Mouse (Mus musculus) thymus, adult 18-20 months (tissue): ENCODE measurements around the gene Cyp24a1.

ENCODE experiments used
- DNase-seq, 2 experiments: peaks; one replicate each; pipeline ENCODE4 v3.0.0; 2022; ENCODE audit warnings: mixed read lengths in 2 of 2

Gene Cyp24a1

GRCm38 (mm10) chr2:170497091-170497566 lies at the start of gene Cyp24a1:
Gene Cyp24a1, minus strand, starts transcription at chr2:170497145.
- DNase-seq = no peak

GRCm38 (mm10) chr2:170545745-170546144 lies 48.8 kb upstream of the Cyp24a1 start:
- DNase-seq = no peak

- DNase-seq = no peak
Observed at GRCm38 (mm10) chr2:170544950-170545349, 48.0 kb upstream of the Cyp24a1 start.

GRCm38 (mm10) chr2:170544159-170544558 lies 47.2 kb upstream of the Cyp24a1 start:
- no peak for DNase-seq

- no peak for DNase-seq
Observed at GRCm38 (mm10) chr2:170543625-170544024, 46.7 kb upstream of the Cyp24a1 start.

- no peak for DNase-seq
Observed at GRCm38 (mm10) chr2:170539211-170539610, 42.3 kb upstream of the Cyp24a1 start.

- no peak for DNase-seq
Observed at GRCm38 (mm10) chr2:170535841-170536240, 38.9 kb upstream of the Cyp24a1 start.

- no peak for DNase-seq
Observed at GRCm38 (mm10) chr2:170534803-170535174, 37.8 kb upstream of the Cyp24a1 start.

- DNase-seq = no peak
Observed at GRCm38 (mm10) chr2:170534116-170534802, 37.3 kb upstream of the Cyp24a1 start.

- DNase-seq = no peak
Observed at GRCm38 (mm10) chr2:170530256-170530655, 33.3 kb upstream of the Cyp24a1 start.

GRCm38 (mm10) chr2:170529766-170530165 lies 32.8 kb upstream of the Cyp24a1 start:
- no peak for DNase-seq

- DNase-seq = no peak
Observed at GRCm38 (mm10) chr2:170528061-170528460, 31.1 kb upstream of the Cyp24a1 start.

GRCm38 (mm10) chr2:170526513-170526912 lies 29.6 kb upstream of the Cyp24a1 start:
- DNase-seq = no peak

GRCm38 (mm10) chr2:170520321-170520971 lies 23.5 kb upstream of the Cyp24a1 start:
- DNase-seq = no peak

GRCm38 (mm10) chr2:170513756-170514155 lies 16.8 kb upstream of the Cyp24a1 start:
- no peak for DNase-seq

GRCm38 (mm10) chr2:170511073-170511891 lies 14.3 kb upstream of the Cyp24a1 start:
- DNase-seq = peak; percentile 65 to 72

GRCm38 (mm10) chr2:170508821-170509220 lies 11.9 kb upstream of the Cyp24a1 start:
- DNase-seq = peak; percentile 59 to 70

GRCm38 (mm10) chr2:170507734-170508133 lies 10.8 kb upstream of the Cyp24a1 start:
- peak; percentile 35 to 37 for DNase-seq

GRCm38 (mm10) chr2:170503983-170504382 lies 7.0 kb upstream of the Cyp24a1 start:
- no peak for DNase-seq

GRCm38 (mm10) chr2:170503343-170503742 lies 6.4 kb upstream of the Cyp24a1 start:
- DNase-seq = no peak

GRCm38 (mm10) chr2:170498011-170498410 lies 1.1 kb upstream of the Cyp24a1 start:
- no peak for DNase-seq

GRCm38 (mm10) chr2:170496154-170496930 lies 603 bp downstream of the Cyp24a1 start, which contains the start of gene Pfdn4:
Gene Pfdn4, plus strand, starts transcription at chr2:170496428.
- no peak for DNase-seq
